Mouse (Mus musculus) midbrain, postnatal 0 days (tissue): ENCODE measurements around the gene Zfp579. TPM values are rescaled to one million over a fixed set of nuclear protein-coding genes. Genes with fewer than 3 reads are reported as not detected.
A peak's percentile ranks its signal among the peaks of the same experiment; 100 is the strongest.
"Not testable (repeated sequence)": the region's sequence is repeated elsewhere in the genome, so short reads cannot be mapped to it uniquely, and the experiment has no call there.

Experiments
- ATAC-seq: fragments of 200-750 bp; cut with Nextera tagmentation; 2 replicates; pipeline ENCODE4 v1.8.0; 2017; ENCODE audit warnings: moderate number of reproducible peaks, mild to moderate bottlenecking, moderate TSS enrichment, moderate library complexity; ENCODE audit not compliant: low FRiP score
- DNase-seq: peaks from one replicate; pipeline ENCODE4 v3.0.0-alpha.2; 2015; ENCODE audit warnings: low spot score
- H3K27ac ChIP-seq: fragments of 300-500 bp; sonication (generic); 2 replicates; pipeline ENCODE4 v1.5.1; 2014; ENCODE audit warnings: low read depth, mild to moderate bottlenecking, low read length, mixed read lengths
- H3K27me3 ChIP-seq: fragments of 300-500 bp; sonication (generic); 2 replicates; pipeline ENCODE4 v1.6.1; 2014; ENCODE audit warnings: low read length, control low read depth, mixed read lengths; ENCODE audit not compliant: insufficient read depth
- H3K36me3 ChIP-seq: fragments of 300-500 bp; sonication (generic); 2 replicates; pipeline ENCODE4 v1.6.1; 2014; ENCODE audit warnings: low read length, control low read depth, mixed read lengths; ENCODE audit not compliant: insufficient read depth
- H3K4me1 ChIP-seq: fragments of 300-500 bp; sonication (generic); 2 replicates; pipeline ENCODE4 v1.6.1; 2014; ENCODE audit warnings: mild to moderate bottlenecking, control low read depth, antibody characterized with exemption, low read length, mixed read lengths; ENCODE audit not compliant: insufficient read depth
- H3K4me2 ChIP-seq: fragments of 300-500 bp; sonication (generic); 2 replicates; pipeline ENCODE4 v1.6.1; 2014; ENCODE audit warnings: low read depth, mild to moderate bottlenecking, low read length, mixed read lengths; ENCODE audit not compliant: poor library complexity, severe bottlenecking
- H3K4me3 ChIP-seq: fragments of 300-500 bp; sonication (generic); 2 replicates; pipeline ENCODE4 v1.5.1; 2014; ENCODE audit warnings: low read depth, mild to moderate bottlenecking, low read length, moderate library complexity
- H3K9ac ChIP-seq: fragments of 300-500 bp; sonication (generic); replicated peaks from 2 replicates; pipeline ENCODE4 v1.6.1; 2014; ENCODE audit warnings: mild to moderate bottlenecking, low read length, moderate library complexity, mixed read lengths; ENCODE audit not compliant: poor library complexity, severe bottlenecking
- H3K9me3 ChIP-seq: fragments of 300-500 bp; sonication (generic); 2 replicates; pipeline ENCODE4 v1.6.1; 2016; ENCODE audit warnings: low read length, control low read depth
- CTCF ChIP-seq: IDR thresholded peaks from 2 replicates; pipeline ENCODE4 v1.5.1; 2016; ENCODE audit warnings: antibody characterized with exemption, mild to moderate bottlenecking
- WGBS: fragments of 180-500 bp; shearing (Covaris S2); extraction: QIAGEN DNeasy Blood & Tissue Kit; methylation state at CpG from one replicate; pipeline ENCODE4 v1.1.7; 2014; 5-methylcytosine and 5-hydroxymethylcytosine counted together
- polyA plus RNA-seq: library from polyadenylated mRNA; unstranded; fragments of >200 nt; fragmentation: Nextera tagmentation; extraction: Ambion mirVana; gene quantifications from 2 replicates; pipeline ENCODE4 v1.2.1, GENCODE M21; 2015
- total RNA-seq: library from RNA; depleted of rRNA; stranded (reverse); fragments of >200 nt; gene quantifications from 2 replicates; pipeline ENCODE4 v1.2.3, GENCODE M21; 2014

The Zfp579 gene
- total and polyA plus RNA-seq, 2 experiments from 2014 or later: 43.3 to 54.3 TPM

DNA sequence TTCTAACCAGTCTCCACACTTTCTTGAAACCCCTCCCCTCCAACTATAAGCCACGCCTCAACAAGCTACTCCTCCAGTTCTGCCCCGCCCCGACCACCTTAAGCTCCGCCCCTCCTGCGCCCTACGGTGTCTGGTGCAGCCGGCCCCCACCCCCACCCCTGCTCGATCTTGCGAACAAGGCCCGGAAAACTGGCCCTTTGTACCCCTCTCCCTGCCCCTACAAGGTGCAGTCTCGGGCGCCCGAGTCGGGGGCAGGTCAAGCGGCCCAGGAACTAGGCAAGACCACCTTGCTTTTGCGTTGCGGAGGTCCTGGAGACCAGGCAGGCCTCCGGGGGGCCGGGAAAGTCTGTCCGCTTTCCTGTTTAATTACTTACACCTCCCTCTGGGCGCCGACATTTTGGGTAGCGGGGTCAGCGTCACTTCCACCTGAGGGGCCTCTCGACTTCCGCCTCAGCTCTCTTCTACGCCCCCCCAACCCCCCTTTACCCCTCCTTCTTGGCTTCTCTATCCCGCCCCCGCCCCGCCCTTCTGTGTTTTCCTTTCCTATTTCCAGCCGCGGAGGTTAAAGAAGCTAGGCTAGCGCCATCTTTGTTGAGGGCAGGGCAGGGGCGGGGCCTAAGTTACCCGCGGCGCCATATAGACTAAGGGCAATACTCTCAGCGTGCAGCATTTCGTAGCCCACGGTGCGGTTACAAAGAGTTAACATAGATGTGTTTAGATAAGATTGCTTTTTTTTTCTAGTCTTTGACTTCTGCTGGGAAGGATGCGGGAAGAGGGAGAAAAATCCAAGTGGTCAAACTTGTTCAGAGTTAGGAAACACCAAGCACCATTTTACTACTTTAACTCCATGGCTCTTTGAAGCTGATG is 18.5 kb upstream of the Zfp579 start, which contains the start of the genes Zfp524 and Fiz1:
Zfp524 (plus strand) TSS at position 165 of the 867 bp plus-strand sequence.
Fiz1 (minus strand) TSS at position 447 of the 867 bp plus-strand sequence.
- no peaks in the 10 kb centered on the region for H3K4me1 ChIP-seq
- H3K9ac ChIP-seq: peak within 1 kb of the TSS; percentile 92
- H3K4me3 ChIP-seq: peak within 1 kb of the TSS; percentile 85
- DNase-seq (peak; percentile 98), ATAC-seq (peak; percentile 86)
- TF ChIP-seq CTCF: no peak
- under 1% methylated on average over 40 of the region's 42 CpGs for WGBS
- peak within 1 kb of the TSS; percentile 97 for H3K27ac ChIP-seq
- H3K36me3 ChIP-seq: peaks cover 27% of the 10 kb centered on the region
- H3K4me2 ChIP-seq: peak within 1 kb of the TSS; percentile 73
- H3K9me3 ChIP-seq: no peaks in the 10 kb centered on the region
- no peaks in the 10 kb centered on the region for H3K27me3 ChIP-seq

DNA sequence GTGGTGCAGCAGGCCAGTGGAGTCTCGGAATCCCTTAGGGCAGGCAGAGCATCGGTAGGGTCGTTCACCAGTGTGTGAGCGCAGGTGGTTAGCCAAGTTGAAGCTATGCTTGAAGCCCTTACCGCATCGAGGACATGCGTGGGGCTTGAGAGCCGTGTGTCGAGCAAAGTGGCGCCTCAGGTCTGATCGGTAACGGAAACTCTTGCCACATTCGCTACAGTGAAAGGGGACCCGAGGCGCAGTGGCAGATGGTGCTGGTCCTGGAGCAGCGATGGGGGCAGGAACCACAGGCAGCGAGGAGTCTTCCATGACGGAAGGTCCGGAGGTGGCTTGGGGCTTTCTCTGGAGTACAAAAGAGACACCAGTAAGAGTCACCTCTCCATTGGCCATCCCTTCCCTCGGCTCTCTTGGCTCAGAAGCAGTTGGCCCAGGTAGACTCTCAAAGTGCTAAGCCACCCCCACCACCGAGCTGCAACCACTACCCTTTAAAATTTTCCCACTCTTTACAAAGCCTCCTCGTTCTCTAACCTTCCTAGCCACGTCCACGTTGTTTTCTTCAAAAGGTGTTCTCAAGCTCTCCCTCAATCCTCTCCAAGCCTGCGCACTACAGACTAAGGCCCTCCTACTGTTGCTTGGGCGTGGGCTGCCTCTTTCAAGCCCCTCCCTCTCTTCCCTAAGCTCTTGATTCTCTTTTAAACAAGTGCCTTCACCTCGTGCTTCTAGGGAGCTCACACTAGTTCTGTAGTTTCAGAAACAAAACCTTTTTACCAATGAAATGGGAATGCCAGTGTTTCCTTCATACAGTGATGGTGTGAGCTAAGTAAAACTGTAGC is 16.9 kb upstream of the Zfp579 start:
- no peaks in the 10 kb centered on the region for H3K9me3 ChIP-seq
- no peak for TF ChIP-seq CTCF
- no peaks in the 10 kb centered on the region for H3K4me1 ChIP-seq
- peaks cover 43% of the 10 kb centered on the region for H3K36me3 ChIP-seq
- 92% methylated on average over 27 of the region's 27 CpGs for WGBS
- no peak overlapping the region for H3K9ac ChIP-seq
- no peak for ATAC-seq
- no peak overlapping the region for H3K4me2 ChIP-seq
- H3K4me3 ChIP-seq: no peak overlapping the region
- DNase-seq: no peak
- H3K27me3 ChIP-seq: no peaks in the 10 kb centered on the region
- H3K27ac ChIP-seq: no peak overlapping the region

DNA sequence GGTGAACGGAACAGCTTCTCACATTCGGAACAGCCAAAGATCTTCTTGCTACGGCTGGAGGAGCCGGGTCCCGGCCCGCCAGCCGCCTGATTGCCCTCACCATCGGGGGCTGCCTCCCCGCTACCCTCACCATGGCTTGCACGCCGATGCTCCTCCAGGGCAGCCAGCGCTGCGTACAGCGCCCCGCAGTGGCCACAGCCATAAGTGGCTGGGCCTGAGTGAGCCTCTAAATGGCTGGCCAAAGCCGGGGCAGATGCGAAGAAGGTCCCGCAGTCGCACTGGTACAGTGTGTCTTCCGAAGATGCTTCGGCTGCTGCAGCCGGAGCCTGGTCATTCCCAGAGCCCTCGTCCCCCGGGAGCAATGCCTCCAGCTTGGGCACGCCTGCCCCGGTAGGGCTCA is 12.3 kb upstream of the Zfp579 start:
- 94% methylated on average over 26 of the region's 26 CpGs for WGBS
- TF ChIP-seq CTCF: 0 out of 2 replicates have a peak, but pooled peaks have one; percentile 10

DNA sequence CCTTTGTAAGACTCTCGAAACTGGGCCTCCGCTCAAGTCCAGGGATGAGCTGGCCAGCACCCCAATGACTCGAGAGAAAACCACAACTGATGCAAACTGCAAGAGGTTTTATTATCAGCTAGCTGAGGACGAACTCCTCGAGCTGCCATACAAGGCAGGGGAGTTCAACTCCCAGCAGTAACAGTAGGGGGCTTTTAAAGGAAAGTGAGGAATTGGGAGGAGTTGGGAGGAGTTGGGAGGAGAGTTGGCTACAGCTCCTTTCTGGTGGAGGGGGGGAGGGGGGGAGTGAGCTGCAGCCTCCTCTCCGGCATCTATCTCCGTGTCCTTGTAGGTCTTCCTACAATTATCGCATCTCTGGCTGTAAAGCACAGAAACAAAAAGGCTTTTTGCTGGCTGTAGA is 6.9 kb upstream of the Zfp579 start:
- H3K9ac ChIP-seq, H3K4me1 ChIP-seq, ATAC-seq, H3K4me3 ChIP-seq, H3K27ac ChIP-seq, DNase-seq, H3K27me3 ChIP-seq, H3K9me3 ChIP-seq, H3K4me2 ChIP-seq: not testable (repeated sequence)
- WGBS: 70% methylated on average over 8 of the region's 8 CpGs
- H3K36me3 ChIP-seq: peaks cover 11% of the 10 kb centered on the region

More for the DNA sequence above, 12.3 kb upstream of the Zfp579 start:
- Histone ChIP-seq H3K4me3 (no peak overlapping the region), H3K4me1 (no peaks in the 10 kb centered on the region), H3K4me2 (no peak overlapping the region), H3K36me3 (peaks cover 55% of the 10 kb centered on the region), H3K9me3 (no peaks in the 10 kb centered on the region), H3K9ac (no peak overlapping the region), H3K27ac (no peak overlapping the region), H3K27me3 (no peaks in the 10 kb centered on the region)
- ATAC-seq (no peak), DNase-seq (no peak)

DNA sequence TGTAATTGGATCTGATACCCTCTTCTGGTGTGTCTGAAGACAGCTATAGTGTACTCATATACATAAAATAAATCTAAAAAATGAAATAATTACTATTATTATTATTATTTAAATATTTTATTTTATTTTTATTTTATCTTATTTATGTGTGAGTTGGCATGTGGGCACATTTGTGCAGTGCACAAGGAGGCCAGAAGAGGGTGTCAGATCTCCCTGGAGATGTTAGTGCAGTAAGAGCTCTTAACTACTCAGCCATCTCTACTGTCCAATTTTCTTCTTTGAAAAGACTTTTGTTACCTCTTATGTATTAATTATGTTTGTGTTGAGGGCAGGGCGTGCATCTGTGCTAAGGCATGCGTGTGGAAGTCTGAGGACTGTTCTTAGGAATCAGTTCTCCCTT is 3.9 kb upstream of the Zfp579 start:
- DNase-seq (no peak), ATAC-seq (no peak)
- Histone ChIP-seq H3K36me3 (no peaks in the 10 kb centered on the region), H3K27me3 (no peaks in the 10 kb centered on the region), H3K4me1 (peaks cover 5% of the 10 kb centered on the region; the same call in 1 of the 2 replicates), H3K4me2 (no peak overlapping the region), H3K27ac (no peak overlapping the region), H3K9ac (no peak overlapping the region), H3K4me3 (no peak overlapping the region), H3K9me3 (no peaks in the 10 kb centered on the region)
- peak; percentile 48 for TF ChIP-seq CTCF
- 74% methylated on average over 2 of the region's 2 CpGs for WGBS
